Mouse (Mus musculus): ENCODE results near the gene Atp10a. TPM values are rescaled to one million over a fixed set of nuclear protein-coding genes. Genes with fewer than 3 reads are reported as not detected.

Gene Atp10a
- total RNA-seq, 2 experiments from 2014 or later: 3.4 to 3.7 TPM

- intact Hi-C loops (cut with DNase I): no loop called here
Measured at GRCm38 (mm10) chr7:58690069-58690923, 34.3 kb downstream of the Atp10a start.

GRCm38 (mm10) chr7:58690997-58691596 is 35.1 kb downstream of the Atp10a start:
- no peak for DNase-seq
- intact Hi-C loops (cut with DNase I): no loop called here

More at GRCm38 (mm10) chr7:58690069-58690923, 34.3 kb downstream of the Atp10a start:
- no peak for DNase-seq

GRCm38 (mm10) chr7:58692704-58693103 is 36.7 kb downstream of the Atp10a start:
- intact Hi-C loops (cut with DNase I): no loop called here

GRCm38 (mm10) chr7:58693342-58693741 is 37.4 kb downstream of the Atp10a start:
- no peak for DNase-seq
- intact Hi-C loops (cut with DNase I): no loop called here

More at GRCm38 (mm10) chr7:58692704-58693103, 36.7 kb downstream of the Atp10a start:
- DNase-seq: peak; percentile 3

- no peak for DNase-seq
- intact Hi-C loops (cut with DNase I): no loop called here
Measured at GRCm38 (mm10) chr7:58695661-58696060, 39.7 kb downstream of the Atp10a start.

- no peak for DNase-seq
- intact Hi-C loops (cut with DNase I): no loop called here
Measured at GRCm38 (mm10) chr7:58697092-58697491, 41.1 kb downstream of the Atp10a start.

GRCm38 (mm10) chr7:58698738-58699442 is 42.9 kb downstream of the Atp10a start:
- intact Hi-C loops (cut with DNase I): no loop called here
- DNase-seq: no peak

- no peak for DNase-seq
- intact Hi-C loops (cut with DNase I): no loop called here
Measured at GRCm38 (mm10) chr7:58701311-58701710, 45.3 kb downstream of the Atp10a start.

- intact Hi-C loops (cut with DNase I): no loop called here
- no peak for DNase-seq
Measured at GRCm38 (mm10) chr7:58705158-58705557, 49.2 kb downstream of the Atp10a start.

- DNase-seq: no peak
- intact Hi-C loops (cut with DNase I): no loop called here
Measured at GRCm38 (mm10) chr7:58709306-58709705, 53.3 kb downstream of the Atp10a start.

GRCm38 (mm10) chr7:58710312-58710711 is 54.3 kb downstream of the Atp10a start:
- DNase-seq: no peak
- intact Hi-C loops (cut with DNase I): no loop called here

- no peak for DNase-seq
- intact Hi-C loops (cut with DNase I): no loop called here
Measured at GRCm38 (mm10) chr7:58711811-58712210, 55.8 kb downstream of the Atp10a start.

- DNase-seq: no peak
- intact Hi-C loops (cut with DNase I): no loop called here
Measured at GRCm38 (mm10) chr7:58715576-58716144, 59.7 kb downstream of the Atp10a start.

- intact Hi-C loops (cut with DNase I): no loop called here
- DNase-seq: no peak
Measured at GRCm38 (mm10) chr7:58716626-58717025, 60.7 kb downstream of the Atp10a start.

- intact Hi-C loops (cut with DNase I): no loop called here
- no peak for DNase-seq
Measured at GRCm38 (mm10) chr7:58718556-58718955, 62.6 kb downstream of the Atp10a start.

- intact Hi-C loops (cut with DNase I): no loop called here
Measured at GRCm38 (mm10) chr7:58719218-58719938, 63.4 kb downstream of the Atp10a start.

GRCm38 (mm10) chr7:58722250-58722649 is 66.3 kb downstream of the Atp10a start:
- no peak for DNase-seq
- intact Hi-C loops (cut with DNase I): no loop called here

More at GRCm38 (mm10) chr7:58719218-58719938, 63.4 kb downstream of the Atp10a start:
- DNase-seq: no peak

GRCm38 (mm10) chr7:58730201-58730600 is 74.2 kb downstream of the Atp10a start:
- DNase-seq: no peak
- intact Hi-C loops (cut with DNase I): no loop called here

GRCm38 (mm10) chr7:58730831-58731230 is 74.9 kb downstream of the Atp10a start:
- DNase-seq: no peak

GRCm38 (mm10) chr7:58732406-58732805 is 76.4 kb downstream of the Atp10a start:
- intact Hi-C loops (cut with DNase I): no loop called here
- no peak for DNase-seq

More at GRCm38 (mm10) chr7:58730831-58731230, 74.9 kb downstream of the Atp10a start:
- intact Hi-C loops (cut with DNase I): no loop called here
